ENCODE assay signal across 30 mouse cellular contexts in genomic region chrX:170677266-170677665, GRCm38 (mm10). TPM values are rescaled to one million over a fixed set of nuclear protein-coding genes. Genes with fewer than 3 reads are reported as not detected.
DNase-seq lines count a peak whose midpoint lies in the region; ATAC-seq and TF ChIP-seq lines count a peak whose summit lies in the region.
"Had no signal": no experiment of that assay in that cellular context is flagged by ENCODE, and none has a peak within 500 bp of the region (broad histone marks: within the 10 kb centered on the region; RNA-seq: fewer than 3 reads in every experiment).

No protein-coding gene starts in this region.

- no peak for DNase-seq in heart, embryonic 10.5 days (ENCODE audit: low spot score)
- no peak for DNase-seq in heart, adult 18-20 months
- peak; percentile 3 for DNase-seq in right cerebral cortex, postnatal 4 days
- no peak for DNase-seq in right cerebral cortex, postnatal 25 days
- DNase-seq in ES-E14 (ENCODE audit: low read depth, low spot score), result no peak
- DNase-seq in lung, postnatal 14 days, result no peak
- DNase-seq: adrenal gland, adult 2 months; adrenal gland, postnatal 10 days; adrenal gland, postnatal 25 days; B cell, adult 2 months; cerebellum, adult 11 months; cerebellum, adult 18-20 months; cerebellum, adult 8-10 months; cerebellum, adult 9-11 months; cerebellum, postnatal 36 days; embryo, embryonic 11 days had no signal

- H3K27ac ChIP-seq in heart, embryonic 10.5 days, result no peak overlapping the region
- H3K27ac ChIP-seq in ES-E14 (ENCODE audit: insufficient read depth, low read depth, low read length, poor library complexity, severe bottlenecking), result peak overlapping the region; percentile 40; the same call in 1 of the 2 replicates
- H3K27ac ChIP-seq: embryonic facial prominence, embryonic 13.5 days; embryonic facial prominence, embryonic 15.5 days; forebrain, embryonic 10.5 days; forebrain, embryonic 12.5 days had no signal

- 0 out of 2 replicates have a peak overlapping the region, but pooled peaks have one; percentile 8 for H3K4me3 ChIP-seq in heart, embryonic 10.5 days
- peak overlapping the region; percentile 69 for H3K4me3 ChIP-seq in megakaryocyte, embryonic 14.5 days (replicated peaks)
- no peak overlapping the region for H3K4me3 ChIP-seq in ES-E14 (ENCODE audit: insufficient read depth in 1 of 2, low read depth in 1 of 2, low read length in 2 of 2, poor library complexity in 1 of 2, severe bottlenecking in 1 of 2)
- H3K4me3 ChIP-seq: embryonic facial prominence, embryonic 13.5 days; embryonic facial prominence, embryonic 15.5 days; erythroblast, embryonic 14.5 days; forebrain, embryonic 10.5 days; forebrain, embryonic 12.5 days had no signal

- in situ Hi-C loops in ES-E14 (cut with MboI; ENCODE audit: low sequenced_read_pairs in 2 of 2, unreplicated experiment in 2 of 2), result no loop called here

- no peaks in the 10 kb centered on the region for H3K4me1 ChIP-seq in heart, embryonic 10.5 days
- no peaks in the 10 kb centered on the region; the same call in 1 of the 2 replicates for H3K4me1 ChIP-seq in megakaryocyte, embryonic 14.5 days
- no peaks in the 10 kb centered on the region for H3K4me1 ChIP-seq in ES-E14 (ENCODE audit: control insufficient read depth in 2 of 2, insufficient read depth in 2 of 2, low read length in 2 of 2, poor library complexity in 1 of 2)
- H3K4me1 ChIP-seq: embryonic facial prominence, embryonic 13.5 days; embryonic facial prominence, embryonic 15.5 days; forebrain, embryonic 10.5 days; forebrain, embryonic 12.5 days had no signal

- no peaks in the 10 kb centered on the region for H3K27me3 ChIP-seq in heart, embryonic 10.5 days (ENCODE audit: insufficient read depth, poor library complexity, severe bottlenecking)
- no peaks in the 10 kb centered on the region for H3K27me3 ChIP-seq in megakaryocyte, embryonic 14.5 days (replicated peaks)
- H3K27me3 ChIP-seq: CH12.LX; embryonic facial prominence, embryonic 13.5 days; embryonic facial prominence, embryonic 15.5 days; forebrain, embryonic 12.5 days had no signal

- H3K9ac ChIP-seq in ES-E14 (ENCODE audit: insufficient read depth, low read depth, low read length, poor library complexity, severe bottlenecking), result no peak overlapping the region
- H3K9ac ChIP-seq: embryonic facial prominence, embryonic 13.5 days; embryonic facial prominence, embryonic 15.5 days; forebrain, embryonic 12.5 days had no signal

- H3K9me3 ChIP-seq in heart, embryonic 10.5 days, result peaks cover 54% of the 10 kb centered on the region
- H3K9me3 ChIP-seq in megakaryocyte, embryonic 14.5 days, result peaks cover 54% of the 10 kb centered on the region
- H3K9me3 ChIP-seq in ES-E14 (ENCODE audit: control insufficient read depth, insufficient read depth, low read depth, low read length), result peaks cover 16% of the 10 kb centered on the region

- H3K36me3 ChIP-seq in heart, embryonic 10.5 days, result peaks cover 41% of the 10 kb centered on the region
- peaks cover 8% of the 10 kb centered on the region for H3K36me3 ChIP-seq in megakaryocyte, embryonic 14.5 days (replicated peaks; ENCODE audit: low read length)
- H3K36me3 ChIP-seq in ES-E14 (ENCODE audit: control insufficient read depth, insufficient read depth, low read length, poor library complexity, severe bottlenecking), result peaks cover 15% of the 10 kb centered on the region; the same call in 1 of the 2 replicates

- WGBS in heart, embryonic 10.5 days, result 94% methylated on average over 17 of the region's 17 CpGs

- ATAC-seq in megakaryocyte, adult 5-6 weeks (ENCODE audit: poor library complexity, severe bottlenecking), result no peak
- ATAC-seq: CD4-positive, CD25-positive, alpha-beta regulatory T cell, adult 4 months had no signal

TF ChIP-seq in ES-E14, 5 proteins besides CTCF, POLR2A, EP300 and RAD21:
- TF ChIP-seq CHD2 (IDR thresholded peaks at IDR 0.05; ENCODE audit: low read depth, low read length), result no peak
- TF ChIP-seq ZC3H11A (IDR thresholded peaks at IDR 0.05; ENCODE audit: borderline replicate concordance, low read depth, low read length), result no peak
- TF ChIP-seq HCFC1 (IDR thresholded peaks at IDR 0.05; ENCODE audit: borderline replicate concordance, insufficient read depth, low read length), result no peak
- TF ChIP-seq MAFK (IDR thresholded peaks at IDR 0.05; ENCODE audit: insufficient read depth, low read depth, low read length), result no peak
- no peak for TF ChIP-seq ZNF384 (IDR thresholded peaks at IDR 0.05; ENCODE audit: low read depth, low read length)

RNA-seq across cellular contexts. Expression of gene Asmt, which starts 4.8 kb away (rescaled TPM):
- not detected in 2 replicates for polyA plus RNA-seq in heart, embryonic 10.5 days (2016; fragmentation: Nextera tagmentation; extraction: Ambion mirVana)
- total RNA-seq in heart, adult 18-20 months (2021), result not detected
- 0.10 and 2.0 TPM in 2 replicates for polyA plus RNA-seq in megakaryocyte, embryonic 14.5 days (2012; ENCODE audit: insufficient read depth, low replicate concordance)
- total RNA-seq in megakaryocyte, adult 5-6 weeks (2015), result not detected in 2 replicates
- total RNA-seq in megakaryocyte, adult 5-6 weeks (2017), result not detected in 2 replicates
- not detected in 2 replicates for total RNA-seq in ES-E14 (2012; rRNA removed)
- total RNA-seq: adrenal gland, adult 2 months; adrenal gland, postnatal 10 days; adrenal gland, postnatal 25 days; CH12.LX; common myeloid progenitor, adult 5-6 weeks; MEL had no signal
- polyA plus RNA-seq: adrenal gland, adult 2 months; brain, embryonic 14.5 days; CD4-positive, CD25-positive, alpha-beta regulatory T cell, adult 4 months; embryonic facial prominence, embryonic 11.5 days; embryonic facial prominence, embryonic 13.5 days; embryonic facial prominence, embryonic 15.5 days; erythroblast, embryonic 14.5 days; forebrain, embryonic 10.5 days; forebrain, embryonic 12.5 days; forebrain, embryonic 14.5 days had no signal

Comparison
In these comparisons a context has a peak if more than half of its experiments do, and no peak if none do; other contexts are left out.
1. H3K4me3 ChIP-seq: peak in heart, embryonic 10.5 days (single experiment) and megakaryocyte, embryonic 14.5 days (single experiment); none in ES-E14 (0 of 2).